Mouse (Mus musculus): ENCODE measurements around the gene Cdk15. TPM values are rescaled to one million over a fixed set of nuclear protein-coding genes. Genes with fewer than 3 reads are reported as not detected.
A peak's percentile ranks its signal among the peaks of the same experiment; 100 is the strongest.

Gene Cdk15
- total and polyA plus RNA-seq, 3 experiments: 0.04 TPM; not detected in 2

DNA sequence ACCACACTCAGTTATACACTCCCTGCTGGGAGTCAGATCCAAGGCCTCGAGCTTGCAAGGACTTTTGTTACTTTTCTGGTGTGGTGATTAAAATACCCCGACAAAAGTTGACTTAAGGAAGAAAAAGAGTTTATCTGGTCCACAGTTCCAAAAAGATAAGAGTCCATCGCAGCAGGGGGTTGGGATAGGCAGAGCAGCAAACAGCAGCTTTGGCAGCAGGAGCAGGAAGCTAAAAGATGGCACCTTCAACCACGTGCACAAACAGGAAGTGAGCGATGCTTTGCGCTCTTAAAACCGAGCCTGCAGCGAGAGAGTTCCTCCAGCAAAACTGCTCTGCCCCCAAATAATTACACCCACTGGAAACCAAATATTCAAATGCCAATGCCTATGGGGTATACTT is 12.2 kb downstream of the Cdk15 start:
- H3K4me1 ChIP-seq (ENCODE audit: insufficient read depth, low read depth, low read length): peaks cover 8% of the 10 kb centered on the region
- TF ChIP-seq GATA1 (IDR thresholded peaks at IDR 0.05; ENCODE audit: borderline replicate concordance, low read length): no peak
- no peak for TF ChIP-seq POLR2AphosphoS5 (IDR thresholded peaks at IDR 0.05; ENCODE audit: insufficient replicate concordance, low read depth, low read length)
- TF ChIP-seq CTCF (IDR thresholded peaks at IDR 0.05; ENCODE audit: low read depth, low read length): no peak
- no peak for TF ChIP-seq GATA2 (IDR thresholded peaks at IDR 0.05; ENCODE audit: borderline replicate concordance, low read depth, low read length)
- TF ChIP-seq TAL1 (conservative IDR thresholded peaks at IDR 0.05; ENCODE audit: low read depth, low read length): no peak
- H3K4me3 ChIP-seq (ENCODE audit: low read depth, low read length): no peak overlapping the region
- DNase-seq (ENCODE audit: low spot score): no peak
- no peak for ATAC-seq (ENCODE audit: extremely low read depth, insufficient number of reproducible peaks, low FRiP score, poor library complexity, severe bottlenecking)
- no peaks in the 10 kb centered on the region for H3K36me3 ChIP-seq (replicated peaks)
- H3K9me3 ChIP-seq (replicated peaks): no peaks in the 10 kb centered on the region
- H3K27me3 ChIP-seq (ENCODE audit: insufficient read depth, low read length): peaks cover 5% of the 10 kb centered on the region; the same call in 1 of the 2 replicates

DNA sequence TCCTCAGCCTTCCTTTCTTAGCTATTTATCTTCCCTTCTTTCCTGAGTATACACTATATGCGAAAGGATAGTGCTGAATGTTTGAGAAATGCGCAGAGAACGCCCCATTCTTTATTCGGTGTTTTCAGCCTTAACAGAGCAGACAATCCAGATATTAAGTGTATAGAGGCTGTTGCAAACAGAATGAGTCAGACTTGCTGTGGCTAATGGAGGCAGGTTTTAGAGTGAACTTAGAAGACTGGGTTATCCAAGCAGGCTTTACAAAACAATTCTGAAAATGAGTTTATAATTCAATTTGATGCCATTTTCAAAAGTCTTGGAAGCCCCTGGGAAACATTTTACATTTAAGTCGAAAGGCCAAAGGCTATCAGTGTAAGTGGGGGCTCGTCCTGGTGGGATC is 12.8 kb downstream of the Cdk15 start:
- TF ChIP-seq GATA2 (IDR thresholded peaks at IDR 0.05; ENCODE audit: borderline replicate concordance, low read depth, low read length) (no peak), GATA1 (IDR thresholded peaks at IDR 0.05; ENCODE audit: borderline replicate concordance, low read length) (no peak), CTCF (IDR thresholded peaks at IDR 0.05; ENCODE audit: low read depth, low read length) (no peak), TAL1 (conservative IDR thresholded peaks at IDR 0.05; ENCODE audit: low read depth, low read length) (no peak), POLR2AphosphoS5 (IDR thresholded peaks at IDR 0.05; ENCODE audit: insufficient replicate concordance, low read depth, low read length) (no peak)
- DNase-seq (ENCODE audit: low spot score): no peak
- H3K4me1 ChIP-seq (ENCODE audit: insufficient read depth, low read depth, low read length): peaks cover 8% of the 10 kb centered on the region
- H3K4me3 ChIP-seq (ENCODE audit: low read depth, low read length): no peak overlapping the region
- H3K9me3 ChIP-seq (replicated peaks): no peaks in the 10 kb centered on the region
- peaks cover 6% of the 10 kb centered on the region for H3K27me3 ChIP-seq (ENCODE audit: insufficient read depth, low read length)
- H3K36me3 ChIP-seq (replicated peaks): no peaks in the 10 kb centered on the region
- ATAC-seq (ENCODE audit: extremely low read depth, insufficient number of reproducible peaks, low FRiP score, poor library complexity, severe bottlenecking): no peak

DNA sequence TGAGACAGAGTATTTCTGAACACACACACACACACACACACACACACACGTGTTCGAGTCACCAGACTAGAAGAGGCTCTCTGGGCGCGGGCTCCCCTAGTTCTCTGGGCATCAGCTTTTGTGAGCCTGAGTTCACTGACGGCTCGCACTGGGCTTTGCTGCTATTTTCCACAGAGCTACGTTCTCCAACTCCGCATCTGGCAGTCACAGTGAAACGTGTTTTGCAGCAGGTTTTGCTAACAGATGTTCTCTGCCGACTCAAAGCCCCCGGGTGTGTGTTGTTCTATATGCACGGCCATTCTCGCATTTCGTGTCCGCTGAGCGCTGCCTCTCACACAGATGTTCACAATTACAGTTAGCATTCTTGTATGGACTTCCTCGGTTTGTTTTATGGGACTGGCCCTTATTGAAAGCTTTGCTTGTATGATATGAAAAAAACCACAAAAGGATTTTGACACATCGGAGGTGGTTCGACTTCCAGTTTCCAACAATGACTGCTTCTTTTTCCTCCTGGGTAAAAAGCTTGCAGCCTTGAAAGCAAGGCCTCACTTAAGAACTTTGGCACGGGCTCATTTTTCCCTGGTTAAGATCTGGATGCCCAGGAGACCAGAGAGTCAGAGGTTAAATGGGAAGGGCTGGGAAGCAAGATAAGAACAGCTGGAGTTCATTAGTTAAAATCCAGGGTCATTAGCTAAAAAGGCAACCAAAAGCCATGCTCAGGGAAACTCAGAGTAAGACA is 13.4 kb downstream of the Cdk15 start:
- peaks cover 8% of the 10 kb centered on the region for H3K4me1 ChIP-seq (ENCODE audit: insufficient read depth, low read depth, low read length)
- H3K27me3 ChIP-seq (ENCODE audit: insufficient read depth, low read length): peaks cover 12% of the 10 kb centered on the region
- H3K36me3 ChIP-seq (replicated peaks): no peaks in the 10 kb centered on the region
- no peak for TF ChIP-seq POLR2AphosphoS5 (IDR thresholded peaks at IDR 0.05; ENCODE audit: insufficient replicate concordance, low read depth, low read length)
- TF ChIP-seq GATA1 (IDR thresholded peaks at IDR 0.05; ENCODE audit: borderline replicate concordance, low read length): no peak
- no peak for TF ChIP-seq GATA2 (IDR thresholded peaks at IDR 0.05; ENCODE audit: borderline replicate concordance, low read depth, low read length)
- no peak for TF ChIP-seq TAL1 (conservative IDR thresholded peaks at IDR 0.05; ENCODE audit: low read depth, low read length)
- no peak for TF ChIP-seq CTCF (IDR thresholded peaks at IDR 0.05; ENCODE audit: low read depth, low read length)
- H3K9me3 ChIP-seq (replicated peaks): no peaks in the 10 kb centered on the region
- no peak overlapping the region for H3K4me3 ChIP-seq (ENCODE audit: low read depth, low read length)
- ATAC-seq (ENCODE audit: extremely low read depth, insufficient number of reproducible peaks, low FRiP score, poor library complexity, severe bottlenecking) (no peak), DNase-seq (ENCODE audit: low spot score) (no peak)

DNA sequence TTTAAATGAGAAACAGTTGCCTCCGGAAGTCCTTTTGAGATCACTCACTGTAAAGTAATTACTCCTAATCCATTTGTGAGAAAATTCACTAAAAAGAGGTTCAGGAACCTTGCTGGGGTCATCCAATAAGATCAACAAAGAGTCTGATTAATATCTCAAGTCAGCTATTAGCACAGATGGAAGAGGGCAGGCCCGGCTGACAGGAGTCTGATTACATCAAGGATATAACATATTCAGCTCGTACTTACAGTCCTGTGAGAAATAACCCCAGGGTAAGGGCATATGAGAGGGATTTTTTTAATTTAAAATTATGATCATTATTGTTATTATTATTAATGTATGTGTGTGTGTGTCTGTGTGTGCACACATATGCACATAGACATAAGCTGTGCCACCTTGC is 15.5 kb downstream of the Cdk15 start:
- Histone ChIP-seq H3K4me1 (ENCODE audit: insufficient read depth, low read depth, low read length) (peaks cover 5% of the 10 kb centered on the region), H3K36me3 (replicated peaks) (no peaks in the 10 kb centered on the region), H3K27me3 (ENCODE audit: insufficient read depth, low read length) (peaks cover 20% of the 10 kb centered on the region), H3K4me3 (ENCODE audit: low read depth, low read length) (no peak overlapping the region), H3K9me3 (replicated peaks) (no peaks in the 10 kb centered on the region)
- TF ChIP-seq POLR2AphosphoS5 (IDR thresholded peaks at IDR 0.05; ENCODE audit: insufficient replicate concordance, low read depth, low read length) (no peak), CTCF (IDR thresholded peaks at IDR 0.05; ENCODE audit: low read depth, low read length) (no peak), GATA2 (IDR thresholded peaks at IDR 0.05; ENCODE audit: borderline replicate concordance, low read depth, low read length) (no peak), GATA1 (IDR thresholded peaks at IDR 0.05; ENCODE audit: borderline replicate concordance, low read length) (no peak), TAL1 (conservative IDR thresholded peaks at IDR 0.05; ENCODE audit: low read depth, low read length) (no peak)
- no peak for DNase-seq (ENCODE audit: low spot score)
- no peak for ATAC-seq (ENCODE audit: extremely low read depth, insufficient number of reproducible peaks, low FRiP score, poor library complexity, severe bottlenecking)

DNA sequence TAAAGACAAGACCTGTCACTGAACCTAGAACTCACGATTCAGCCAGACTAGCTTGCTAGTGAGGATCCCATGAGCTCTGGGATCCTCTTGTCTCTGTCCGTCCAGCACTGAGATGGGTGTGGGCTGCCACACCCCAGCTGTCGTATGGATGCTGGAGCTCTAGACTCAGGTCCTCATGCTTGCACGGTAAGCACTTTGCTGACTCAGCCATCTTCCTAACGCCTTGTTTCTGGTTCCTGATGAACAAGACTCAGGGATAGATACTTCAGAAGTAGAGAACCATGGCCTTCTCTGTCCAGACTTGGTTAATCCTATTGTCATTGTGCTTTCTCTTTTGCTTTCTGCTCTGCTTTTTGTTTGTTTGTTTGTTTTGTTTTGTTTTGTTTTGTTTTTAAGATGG is 29.2 kb downstream of the Cdk15 start:
- no peak for ATAC-seq (ENCODE audit: extremely low read depth, insufficient number of reproducible peaks, low FRiP score, poor library complexity, severe bottlenecking)
- no peaks in the 10 kb centered on the region for H3K36me3 ChIP-seq (replicated peaks)
- DNase-seq (ENCODE audit: low spot score): no peak

DNA sequence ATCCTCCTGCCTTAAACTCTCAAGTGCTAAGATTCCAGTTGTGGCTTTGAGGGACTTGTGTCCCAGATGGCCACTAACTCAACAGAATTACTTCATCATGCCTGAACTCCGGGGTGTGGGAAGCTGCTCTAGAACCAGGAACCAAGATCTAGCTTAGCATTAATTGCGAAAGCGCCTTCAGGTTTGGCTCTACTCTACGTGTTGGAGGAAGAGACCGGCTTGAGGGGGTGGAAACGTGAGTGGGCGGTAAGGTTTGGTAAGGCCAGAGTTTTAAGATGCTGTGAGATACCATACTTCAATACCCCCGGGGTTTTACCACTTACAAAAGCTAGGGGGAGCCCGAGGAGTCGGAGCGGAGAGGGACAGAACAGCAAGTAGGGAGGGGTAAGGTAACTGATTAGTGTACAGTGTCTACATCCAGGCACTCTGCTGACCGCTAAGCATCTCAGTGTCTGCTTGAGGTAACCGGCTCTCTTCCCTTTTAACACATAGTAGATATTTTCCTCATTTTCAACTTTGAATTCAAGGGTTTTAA is 29.7 kb downstream of the Cdk15 start:
- ATAC-seq (ENCODE audit: extremely low read depth, insufficient number of reproducible peaks, low FRiP score, poor library complexity, severe bottlenecking): no peak; the same call in 1 of the 2 replicates

More for the DNA sequence above, 29.2 kb downstream of the Cdk15 start:
- H3K9me3 ChIP-seq (replicated peaks): no peaks in the 10 kb centered on the region
- TF ChIP-seq POLR2AphosphoS5 (IDR thresholded peaks at IDR 0.05; ENCODE audit: insufficient replicate concordance, low read depth, low read length) (no peak), TAL1 (conservative IDR thresholded peaks at IDR 0.05; ENCODE audit: low read depth, low read length) (no peak), CTCF (IDR thresholded peaks at IDR 0.05; ENCODE audit: low read depth, low read length) (no peak), GATA2 (IDR thresholded peaks at IDR 0.05; ENCODE audit: borderline replicate concordance, low read depth, low read length) (no peak), GATA1 (IDR thresholded peaks at IDR 0.05; ENCODE audit: borderline replicate concordance, low read length) (no peak)
- H3K4me3 ChIP-seq (ENCODE audit: low read depth, low read length): no peak overlapping the region
- peaks cover 9% of the 10 kb centered on the region for H3K4me1 ChIP-seq (ENCODE audit: insufficient read depth, low read depth, low read length)
- H3K27me3 ChIP-seq (ENCODE audit: insufficient read depth, low read length): peaks cover 35% of the 10 kb centered on the region

More for the DNA sequence above, 29.7 kb downstream of the Cdk15 start:
- H3K36me3 ChIP-seq (replicated peaks): no peaks in the 10 kb centered on the region
- H3K9me3 ChIP-seq (replicated peaks): no peaks in the 10 kb centered on the region
- DNase-seq (ENCODE audit: low spot score): no peak
- peaks cover 9% of the 10 kb centered on the region for H3K4me1 ChIP-seq (ENCODE audit: insufficient read depth, low read depth, low read length)
- H3K27me3 ChIP-seq (ENCODE audit: insufficient read depth, low read length): peaks cover 39% of the 10 kb centered on the region
- H3K4me3 ChIP-seq (ENCODE audit: low read depth, low read length): no peak overlapping the region
- TF ChIP-seq GATA1 (IDR thresholded peaks at IDR 0.05; ENCODE audit: borderline replicate concordance, low read length) (no peak), CTCF (IDR thresholded peaks at IDR 0.05; ENCODE audit: low read depth, low read length) (peak; percentile 70; the same call in 1 of the 2 replicates), POLR2AphosphoS5 (IDR thresholded peaks at IDR 0.05; ENCODE audit: insufficient replicate concordance, low read depth, low read length) (no peak)
